Mouse (Mus musculus) embryo, embryonic 11 days (tissue): ENCODE measurements around the gene Rsph10b.
A peak's percentile ranks its signal among the peaks of the same experiment; 100 is the strongest.
"Not testable (repeated sequence)": the region's sequence is repeated elsewhere in the genome, so short reads cannot be mapped to it uniquely, and the experiment has no call there.

Experiments
- DNase-seq: peaks from one replicate; pipeline ENCODE4 v3.0.0-alpha.2; 2015

Rsph10b gene

DNA sequence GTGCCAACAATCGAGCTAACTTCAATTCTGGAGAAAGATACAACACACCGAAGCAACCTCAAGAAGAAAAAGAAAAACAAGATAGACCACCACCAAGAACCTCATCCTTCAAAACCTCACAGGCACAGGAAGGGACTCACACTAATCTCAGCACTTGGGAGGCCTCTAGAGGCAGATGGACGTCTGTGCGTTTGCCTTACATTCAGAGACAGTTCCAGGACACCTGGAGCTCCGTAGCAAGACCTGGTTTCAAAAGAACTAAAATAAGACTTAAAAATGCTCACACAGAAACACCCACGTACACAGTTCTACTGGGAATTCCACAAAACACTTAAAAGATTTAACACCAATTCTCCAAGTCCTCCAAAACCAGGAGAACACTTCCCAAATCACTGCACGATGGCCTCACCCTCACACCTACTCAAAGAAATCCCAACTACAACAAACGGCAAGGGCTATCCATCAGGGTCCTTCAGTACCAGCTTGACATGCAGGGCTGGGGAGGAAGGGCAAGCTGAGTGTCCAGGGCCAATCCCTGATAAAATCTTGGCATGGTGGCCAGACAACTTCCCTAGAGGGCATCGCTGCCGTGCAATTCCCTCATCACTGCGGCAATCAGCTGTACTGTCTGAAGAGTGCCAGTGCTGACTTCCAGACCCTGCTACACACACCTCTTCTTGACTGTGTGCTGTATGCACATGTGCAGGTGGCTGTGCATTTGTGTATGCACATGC is 62.0 kb downstream of the Rsph10b start:
- no peak for DNase-seq

DNA sequence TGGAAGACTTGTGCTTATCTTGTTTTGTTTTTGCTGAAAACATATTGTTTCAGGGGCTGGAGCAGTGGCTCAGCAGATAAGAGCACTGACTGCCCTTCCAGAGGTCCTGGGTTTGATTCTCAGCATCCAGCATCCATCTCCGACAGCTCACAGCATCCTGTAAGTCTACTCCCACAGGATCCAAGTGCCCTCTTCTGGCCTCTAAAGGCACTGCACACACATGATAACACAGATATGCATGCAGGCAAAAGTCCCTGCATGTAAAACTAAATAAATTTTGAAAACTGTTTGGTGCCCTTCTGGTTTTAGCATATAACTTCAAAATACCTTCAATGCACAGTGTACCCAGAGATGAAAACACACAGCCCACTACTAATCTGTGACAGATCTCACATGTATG is 66.6 kb downstream of the Rsph10b start:
- no peak for DNase-seq

DNA sequence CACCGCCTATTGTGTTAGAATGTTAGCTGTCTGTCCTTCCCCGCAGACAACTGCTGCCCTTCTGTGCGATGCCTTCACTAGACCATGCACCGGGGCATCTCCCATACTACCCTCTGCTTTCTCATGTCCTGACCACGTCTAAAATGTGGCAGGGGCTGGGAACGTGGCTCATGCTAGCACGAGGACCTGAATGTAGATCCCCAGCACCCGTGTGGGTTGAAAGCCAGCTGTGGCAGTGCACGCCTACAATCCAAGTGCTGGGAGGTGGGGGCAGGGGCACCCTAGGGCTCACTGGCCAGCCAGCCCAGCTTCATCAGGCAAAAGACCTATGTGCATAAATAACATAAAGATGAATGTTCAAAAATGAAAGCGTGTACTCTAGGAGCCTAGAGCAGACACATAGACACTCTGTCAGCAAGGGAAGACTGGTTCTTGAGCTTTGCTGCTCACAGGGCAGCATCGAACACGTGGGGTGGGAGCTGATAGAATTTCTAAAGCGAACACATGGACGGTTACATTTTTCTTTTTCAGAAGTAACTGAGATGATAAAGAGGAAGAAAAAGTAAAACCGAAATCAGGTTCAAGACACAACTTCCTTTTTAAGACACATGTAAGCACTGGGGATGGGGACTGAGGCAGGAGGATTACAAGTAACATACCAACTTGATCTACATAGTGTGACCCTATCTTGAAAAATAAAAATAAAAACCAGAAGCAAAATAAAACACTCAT is 69.8 kb downstream of the Rsph10b start:
- no peak for DNase-seq

- not testable (repeated sequence) for DNase-seq
Measured at GRCm38 (mm10) chr5:144013366-144014134, 80.7 kb downstream of the Rsph10b start.

DNA sequence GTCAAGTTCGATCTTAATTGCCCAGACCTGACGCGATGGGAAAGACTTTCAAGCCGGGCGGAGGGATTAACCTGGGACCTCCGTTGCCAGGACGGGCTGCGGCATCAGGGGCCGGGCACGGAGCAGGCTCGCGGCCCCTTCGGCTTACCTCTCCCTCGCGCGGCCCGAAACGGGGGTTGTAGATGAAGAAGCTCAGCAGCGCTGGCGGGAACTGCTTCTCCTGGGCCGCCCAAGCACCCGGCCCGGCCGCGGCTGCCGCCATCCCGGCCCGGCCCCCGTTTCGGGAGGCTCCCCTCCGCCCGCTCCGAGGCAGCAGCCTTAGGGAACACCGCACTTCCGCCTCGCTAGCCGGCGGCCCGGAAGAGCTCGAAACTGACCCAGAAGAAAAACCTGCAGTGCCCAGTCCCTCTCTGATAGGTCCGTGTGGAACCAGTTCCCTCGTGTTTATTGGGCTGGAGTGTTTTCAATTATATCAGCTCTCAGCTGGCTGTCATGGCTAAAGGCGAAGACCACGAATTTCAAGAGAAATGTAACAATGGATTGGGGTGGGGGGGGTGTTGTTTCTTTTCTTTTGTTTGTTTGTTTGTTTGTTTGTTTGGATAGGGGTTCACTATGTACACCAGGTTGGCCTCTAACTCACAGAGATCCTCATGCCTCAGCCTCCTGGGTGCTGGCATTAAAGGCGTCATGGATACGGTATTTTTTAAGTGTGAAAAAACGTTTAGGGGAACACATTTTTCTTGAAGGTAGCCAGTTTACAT is 81.9 kb downstream of the Rsph10b start, which contains the start of gene Ccz1:
TSS of gene Ccz1 (minus strand) at position 327 of the 761 bp plus-strand sequence.
- peak; percentile 93 for DNase-seq

DNA sequence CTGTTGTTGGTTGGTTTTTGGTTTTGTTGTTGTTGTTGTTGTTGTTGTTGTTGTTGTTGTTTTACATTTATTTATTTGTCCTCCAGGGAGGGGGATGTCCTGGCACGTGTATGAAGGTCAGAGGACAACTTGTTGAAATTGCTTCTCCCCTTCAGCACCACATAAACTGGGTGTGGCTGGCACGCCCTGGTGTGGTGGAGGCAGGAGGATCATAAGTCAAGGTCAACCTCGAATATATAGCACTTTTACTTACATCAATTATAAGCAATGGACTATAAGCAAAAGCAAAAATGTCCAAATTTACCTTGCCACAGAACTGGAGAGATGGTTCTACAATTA is 82.4 kb downstream of the Rsph10b start:
- no peak for DNase-seq

GRCm38 (mm10) chr5:144015845-144016244 is 83.0 kb downstream of the Rsph10b start:
- no peak for DNase-seq

GRCm38 (mm10) chr5:144026620-144027263 is 93.9 kb downstream of the Rsph10b start, which contains the start of gene Ocm:
TSS of gene Ocm (minus strand) at chr5:144026670.
- no peak for DNase-seq

- no peak for DNase-seq
Measured at GRCm38 (mm10) chr5:144032491-144032890, 99.7 kb downstream of the Rsph10b start.

- DNase-seq: no peak
Measured at GRCm38 (mm10) chr5:144034567-144034966, 101.7 kb downstream of the Rsph10b start.
